Mouse (Mus musculus) cerebellum, postnatal 25 days (tissue): ENCODE measurements around the gene Duoxa2.
A peak's percentile ranks its signal among the peaks of the same experiment; 100 is the strongest.
"Not testable (repeated sequence)": the region's sequence is repeated elsewhere in the genome, so short reads cannot be mapped to it uniquely, and the experiment has no call there.

ENCODE experiments used
- DNase-seq, 2 experiments: peaks; one replicate each; pipeline ENCODE4 v3.0.0; 2021; ENCODE audit warnings: mixed read lengths in 2 of 2

Gene Duoxa2

GRCm38 (mm10) chr2:122309647-122310046, 10.9 kb downstream of the Duoxa2 start:
- DNase-seq, result no peak

- no peak for DNase-seq
Measured at GRCm38 (mm10) chr2:122311561-122311960, 12.9 kb downstream of the Duoxa2 start.

- peak; percentile 76 to 84 for DNase-seq
Measured at GRCm38 (mm10) chr2:122312722-122313417, 14.2 kb downstream of the Duoxa2 start.

- DNase-seq, result peak in 1 of 2 experiments; percentile 29
Measured at GRCm38 (mm10) chr2:122313536-122313935, 14.8 kb downstream of the Duoxa2 start, which contains the start of gene Duoxa1. TSS of gene Duoxa1 (minus strand) at chr2:122313730.

GRCm38 (mm10) chr2:122315372-122315771, 16.7 kb downstream of the Duoxa2 start, which contains the start of gene Duox1:
TSS of gene Duox1 (plus strand) at chr2:122315672.
- DNase-seq, result no peak

- no peak for DNase-seq
Measured at GRCm38 (mm10) chr2:122317384-122317783, 18.7 kb downstream of the Duoxa2 start.

GRCm38 (mm10) chr2:122323960-122324359, 25.3 kb downstream of the Duoxa2 start:
- DNase-seq, result no peak

- no peak for DNase-seq
Measured at GRCm38 (mm10) chr2:122324586-122324985, 25.9 kb downstream of the Duoxa2 start.

- no peak for DNase-seq
Measured at GRCm38 (mm10) chr2:122325361-122325760, 26.7 kb downstream of the Duoxa2 start.

GRCm38 (mm10) chr2:122327986-122328385, 29.3 kb downstream of the Duoxa2 start:
- DNase-seq, result no peak

- DNase-seq, result not testable (repeated sequence)
Measured at GRCm38 (mm10) chr2:122330317-122330716, 31.6 kb downstream of the Duoxa2 start.

GRCm38 (mm10) chr2:122332222-122332621, 33.5 kb downstream of the Duoxa2 start:
- DNase-seq, result no peak

- DNase-seq, result no peak
Measured at GRCm38 (mm10) chr2:122334170-122334569, 35.5 kb downstream of the Duoxa2 start.

GRCm38 (mm10) chr2:122337291-122337690, 38.6 kb downstream of the Duoxa2 start:
- no peak for DNase-seq

- DNase-seq, result peak; percentile 55 to 60
Measured at GRCm38 (mm10) chr2:122345106-122345893, 46.6 kb downstream of the Duoxa2 start.

GRCm38 (mm10) chr2:122346164-122346563, 47.5 kb downstream of the Duoxa2 start:
- DNase-seq, result peak; percentile 47 to 52

- peak in 1 of 2 experiments; percentile 44 for DNase-seq
Measured at GRCm38 (mm10) chr2:122347257-122347656, 48.6 kb downstream of the Duoxa2 start.

- DNase-seq, result peak; percentile 95 to 96
Measured at GRCm38 (mm10) chr2:122348531-122349131, 49.9 kb downstream of the Duoxa2 start.

- peak in 1 of 2 experiments; percentile 60 for DNase-seq
Measured at GRCm38 (mm10) chr2:122349136-122349785, 50.6 kb downstream of the Duoxa2 start.

GRCm38 (mm10) chr2:122351156-122351930, 52.6 kb downstream of the Duoxa2 start:
- DNase-seq, result peak; percentile 45 to 61

- peak; percentile 62 to 79 for DNase-seq
Measured at GRCm38 (mm10) chr2:122351931-122352329, 53.2 kb downstream of the Duoxa2 start.
